Mouse (Mus musculus): Measurements from ENCODE around the gene U2af1l4.

- TF ChIP-seq TAL1 (conservative IDR thresholded peaks at IDR 0.05; ENCODE audit: low read depth, low read length): no peak
- no peak for TF ChIP-seq CTCF (IDR thresholded peaks at IDR 0.05; ENCODE audit: low read depth, low read length)
- TF ChIP-seq GATA2 (IDR thresholded peaks at IDR 0.05; ENCODE audit: borderline replicate concordance, low read depth, low read length): no peak
Measured at GRCm38 (mm10) chr7:30520856-30521255, 42.2 kb upstream of the U2af1l4 start.
